Mouse (Mus musculus) limb, embryonic 11.5 days (tissue): ENCODE data around the gene Doxl2. TPM values are rescaled to one million over a fixed set of nuclear protein-coding genes. Genes with fewer than 3 reads are reported as not detected.

Source experiments
- ATAC-seq: fragments of 200-750 bp; cut with Nextera tagmentation; 2 replicates; pipeline ENCODE4 v1.8.0; 2017; ENCODE audit warnings: low read depth; ENCODE audit not compliant: insufficient number of reproducible peaks, low FRiP score, low TSS enrichment
- DNase-seq: peaks from one replicate; pipeline ENCODE4 v3.0.0-alpha.2; 2015; ENCODE audit warnings: low spot score
- H3K27ac ChIP-seq: fragments of 300-500 bp; sonication (generic); replicated peaks from 2 replicates; pipeline ENCODE4 v1.5.1; 2014; ENCODE audit warnings: low read depth, mild to moderate bottlenecking, low read length
- H3K27me3 ChIP-seq: fragments of 300-500 bp; sonication (generic); 2 replicates; pipeline ENCODE4 v1.6.1; 2014; ENCODE audit warnings: mild to moderate bottlenecking, low read length, mixed read lengths; ENCODE audit not compliant: control insufficient read depth, insufficient read depth
- H3K36me3 ChIP-seq: fragments of 300-500 bp; sonication (generic); 2 replicates; pipeline ENCODE4 v1.6.1; 2014; ENCODE audit warnings: mild to moderate bottlenecking, low read length, moderate library complexity, mixed read lengths; ENCODE audit not compliant: control insufficient read depth, insufficient read depth
- H3K4me1 ChIP-seq: fragments of 300-500 bp; sonication (generic); 2 replicates; pipeline ENCODE4 v1.6.1; 2014; ENCODE audit warnings: low read length, mixed read lengths; ENCODE audit not compliant: control insufficient read depth, insufficient read depth
- H3K4me2 ChIP-seq: fragments of 300-500 bp; sonication (generic); 2 replicates; pipeline ENCODE4 v1.6.1; 2014; ENCODE audit warnings: low read depth, mild to moderate bottlenecking, moderate library complexity; ENCODE audit not compliant: severe bottlenecking
- H3K4me3 ChIP-seq: fragments of 300-500 bp; sonication (generic); 2 replicates; pipeline ENCODE4 v1.5.1; 2014; ENCODE audit warnings: low read depth, low read length
- H3K9ac ChIP-seq: fragments of 300-500 bp; sonication (generic); 2 replicates; pipeline ENCODE4 v1.6.1; 2014; ENCODE audit warnings: mild to moderate bottlenecking, low read length
- H3K9me3 ChIP-seq: fragments of 300-500 bp; sonication (generic); 2 replicates; pipeline ENCODE4 v1.6.1; 2016; ENCODE audit warnings: low read length; ENCODE audit not compliant: control insufficient read depth
- WGBS: fragments of 180-500 bp; shearing (Covaris S2); extraction: QIAGEN DNeasy Blood & Tissue Kit; methylation state at CpG from one replicate; pipeline ENCODE4 v1.1.7; 2014; 5-methylcytosine and 5-hydroxymethylcytosine counted together
- polyA plus RNA-seq: library from polyadenylated mRNA; unstranded; fragments of >200 nt; fragmentation: Nextera tagmentation; extraction: Ambion mirVana; gene quantifications from 2 replicates; pipeline ENCODE4 v1.2.1, GENCODE M21; 2014

The Doxl2 gene
- polyA plus RNA-seq, 1 experiment from 2014 or later = not detected

- Histone ChIP-seq H3K27me3 (no peaks in the 10 kb centered on the region), H3K9ac (no peak overlapping the region), H3K27ac (no peak overlapping the region), H3K4me2 (no peak overlapping the region), H3K9me3 (no peaks in the 10 kb centered on the region), H3K4me3 (no peak overlapping the region), H3K4me1 (no peaks in the 10 kb centered on the region), H3K36me3 (no peaks in the 10 kb centered on the region)
- DNase-seq = no peak
- 79% methylated on average over 6 of the region's 6 CpGs for WGBS
- ATAC-seq = no peak
Observed at GRCm38 (mm10) chr6:49028019-49028418, 53.3 kb downstream of the Doxl2 start.

Other genes with a start within 250 kb of the Doxl2 start
- gene Gimap1, start 235.9 kb upstream of the Doxl2 start, polyA plus RNA-seq = 6.3 and 6.7 TPM in 2 replicates
- gene Gimap5, start 228.8 kb upstream of the Doxl2 start, polyA plus RNA-seq = 1.4 and 1.7 TPM in 2 replicates
- not detected in 2 replicates for gene Gimap3, start 204.1 kb upstream of the Doxl2 start, polyA plus RNA-seq
- gene Tmem176a, start 134.0 kb upstream of the Doxl2 start, polyA plus RNA-seq = 36.6 and 37.5 TPM in 2 replicates
- 74.1 and 78.4 TPM in 2 replicates for gene Tmem176b, start 133.5 kb upstream of the Doxl2 start, polyA plus RNA-seq
- not detected in 2 replicates for gene Aoc1, start 102.1 kb upstream of the Doxl2 start, polyA plus RNA-seq
- gene 1600015I10Rik, start 45.1 kb upstream of the Doxl2 start, polyA plus RNA-seq = not detected in 2 replicates
- not detected in 2 replicates for gene Svs1, start 11.9 kb downstream of the Doxl2 start, polyA plus RNA-seq
- gene Gpnmb, start 61.6 kb downstream of the Doxl2 start, polyA plus RNA-seq = 0.17 TPM in 1 of 2 replicates, not detected in the other
- 59.7 and 70.2 TPM in 2 replicates for gene Malsu1, start 98.8 kb downstream of the Doxl2 start, polyA plus RNA-seq
- 140 and 155 TPM in 2 replicates for gene Igf2bp3, start 240.0 kb downstream of the Doxl2 start, polyA plus RNA-seq